Mouse (Mus musculus) heart, adult 11 months (tissue): ENCODE measurements at regions not wholly inside any gene's neighbourhood (a gene's known extent, or its start where the extent isn't known, plus 50 kb on each side); places are given as distances from the start of the nearest gene placed in this dataset.
A peak's percentile ranks its signal among the peaks of the same experiment; 100 is the strongest.
"Not testable (repeated sequence)": the region's sequence is repeated elsewhere in the genome, so short reads cannot be mapped to it uniquely, and the experiment has no call there.

ENCODE experiments used
- DNase-seq: peaks from one replicate; pipeline ENCODE4 v3.0.0; 2022

- DNase-seq = peak; percentile 100
Observed at GRCm38 (mm10) chr17:16951092-16952016, 112.6 kb upstream of the Zfp960 start.

- DNase-seq = not testable (repeated sequence)
Observed at GRCm38 (mm10) chr17:16952146-16952545, 111.8 kb upstream of the Zfp960 start.

GRCm38 (mm10) chr17:16997241-16997640 lies 66.7 kb upstream of the Zfp960 start:
- not testable (repeated sequence) for DNase-seq

DNA sequence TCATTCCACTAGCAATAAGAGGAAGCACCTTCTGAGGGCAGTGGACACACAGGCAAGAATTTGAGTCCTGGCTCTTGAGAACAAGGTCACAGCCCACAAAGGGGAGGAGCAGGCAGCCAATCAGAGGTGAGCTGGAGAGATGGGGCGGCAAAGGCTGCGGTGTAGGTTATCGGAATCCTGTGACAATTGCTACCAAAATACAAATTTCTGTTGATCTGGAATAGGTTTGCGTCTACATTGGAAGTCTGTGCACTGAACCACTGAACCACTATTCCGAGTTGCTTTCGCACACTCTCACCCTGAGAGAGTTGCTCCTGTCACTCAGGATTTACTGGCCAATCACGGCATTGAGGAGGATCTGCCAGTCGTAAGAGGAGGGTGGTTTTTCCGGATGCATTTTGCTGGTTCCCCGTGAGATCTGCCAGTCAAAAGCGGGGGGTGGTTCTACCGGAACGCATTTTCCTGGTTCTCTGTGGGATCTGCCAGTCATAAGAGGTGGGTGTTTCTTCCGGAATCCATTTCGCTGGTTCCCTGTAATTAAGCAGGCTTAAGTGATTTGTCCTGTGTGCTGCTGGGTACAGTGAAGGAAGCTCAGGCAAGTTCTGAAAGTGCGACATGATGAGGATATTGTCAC lies 59.2 kb upstream of the Zfp960 start:
- peak; percentile 100 for DNase-seq

- not testable (repeated sequence) for DNase-seq
Observed at GRCm38 (mm10) chr17:17005267-17005666, 58.6 kb upstream of the Zfp960 start.
